Mouse (Mus musculus) megakaryocyte progenitor cell, adult 5-6 weeks (primary cell): ENCODE data around the gene Aggf1. TPM values are rescaled to one million over a fixed set of nuclear protein-coding genes. Genes with fewer than 3 reads are reported as not detected.
A peak's percentile ranks its signal among the peaks of the same experiment; 100 is the strongest.

Source experiments
- ATAC-seq: replicated peaks from 2 replicates; pipeline ENCODE4 v1.8.0; 2016; ENCODE audit warnings: mild to moderate bottlenecking, moderate TSS enrichment, inconsistent platforms; ENCODE audit not compliant: poor library complexity
- total RNA-seq, 2 experiments: library from RNA; stranded (forward) in 1 of 2; stranded (reverse) in 1 of 2; fragments of 157-497, 149-512 nt in 1 of 2; fragments of 200-1000 nt in 1 of 2; gene quantifications; 2 replicates each; pipeline versions ENCODE4 v1.2.3 to v1.2.4; 2015 to 2017

Aggf1 gene
- total RNA-seq, 2 experiments from 2014 or later: 31.9 to 49.5 TPM

DNA sequence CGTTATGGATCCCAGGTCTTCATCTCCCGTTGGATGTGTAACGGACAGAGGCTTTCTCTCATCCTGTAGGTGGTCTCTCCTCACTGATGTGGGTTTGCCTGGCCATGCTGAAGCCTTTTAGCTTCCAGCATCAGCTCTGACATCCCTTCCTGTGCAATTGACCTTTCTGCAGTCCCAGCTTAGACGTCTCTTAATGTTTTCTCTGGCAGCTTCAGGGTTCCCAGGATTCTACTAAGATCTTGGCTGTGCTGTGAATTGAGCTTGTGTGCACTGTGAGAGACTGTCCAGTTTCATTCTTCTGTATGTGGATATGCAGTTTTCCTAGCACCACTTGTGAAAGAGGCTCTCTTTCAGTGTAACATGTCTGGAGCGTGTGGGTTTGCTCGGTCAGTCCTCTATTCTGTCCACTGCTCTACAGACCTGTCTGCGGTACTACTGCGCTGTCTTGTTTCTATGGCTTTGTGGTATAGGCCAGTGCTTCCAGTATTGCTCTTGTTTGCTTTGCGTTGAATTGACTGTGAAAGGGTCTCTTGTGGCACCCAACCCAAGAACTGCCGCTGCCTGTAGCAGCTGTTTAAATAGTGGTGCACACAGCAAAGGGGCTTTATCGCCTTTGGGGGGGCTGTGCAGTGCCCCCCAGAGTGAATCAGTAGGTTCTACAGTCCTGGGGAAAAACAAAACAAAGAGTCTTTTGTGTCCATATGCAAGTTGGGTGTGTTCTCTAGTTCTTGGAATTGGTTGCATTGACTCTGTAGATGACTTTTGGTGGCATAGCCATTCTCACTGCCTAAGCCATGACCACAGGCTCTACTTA is 42.9 kb downstream of the Aggf1 start:
- no peak for ATAC-seq

DNA sequence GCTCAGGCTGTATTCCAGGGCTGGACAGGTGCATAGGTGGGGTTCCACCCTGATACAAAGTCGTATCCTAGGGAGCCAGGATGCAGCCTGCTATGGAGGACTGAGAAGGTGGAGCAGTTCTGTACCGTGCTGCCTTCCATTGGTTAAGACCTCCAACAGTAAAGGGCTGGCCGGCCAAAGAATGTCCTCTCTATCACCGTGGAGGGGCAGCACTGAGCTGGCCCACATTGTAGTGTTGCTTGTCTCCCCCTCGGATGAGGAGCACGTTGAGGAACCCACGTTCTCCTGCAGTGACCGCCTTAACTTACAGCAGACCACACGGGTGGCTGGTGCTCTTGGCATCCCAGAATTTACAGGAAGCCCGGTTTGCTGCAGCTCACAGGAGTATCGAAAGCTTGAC is 44.6 kb downstream of the Aggf1 start:
- no peak for ATAC-seq

DNA sequence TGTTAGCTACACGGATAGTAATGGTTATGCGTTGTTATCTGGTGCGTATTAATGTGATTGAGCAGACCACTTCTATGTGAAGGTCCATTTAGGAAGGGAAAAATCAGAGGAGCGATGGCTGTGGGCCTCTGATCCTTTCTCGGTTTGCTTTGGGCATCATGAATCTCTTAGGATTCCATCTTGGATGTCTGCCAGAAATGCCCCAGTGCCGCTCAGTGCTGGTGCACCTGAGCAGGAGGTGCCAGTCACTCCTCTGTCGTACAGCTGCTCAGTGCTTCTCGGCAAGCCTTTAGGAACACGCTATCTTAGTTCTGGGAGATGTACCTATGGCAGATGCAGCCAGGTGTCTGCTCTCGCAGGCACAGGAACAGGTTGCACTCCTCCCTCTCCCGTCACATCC is 46.4 kb downstream of the Aggf1 start:
- no peak for ATAC-seq

DNA sequence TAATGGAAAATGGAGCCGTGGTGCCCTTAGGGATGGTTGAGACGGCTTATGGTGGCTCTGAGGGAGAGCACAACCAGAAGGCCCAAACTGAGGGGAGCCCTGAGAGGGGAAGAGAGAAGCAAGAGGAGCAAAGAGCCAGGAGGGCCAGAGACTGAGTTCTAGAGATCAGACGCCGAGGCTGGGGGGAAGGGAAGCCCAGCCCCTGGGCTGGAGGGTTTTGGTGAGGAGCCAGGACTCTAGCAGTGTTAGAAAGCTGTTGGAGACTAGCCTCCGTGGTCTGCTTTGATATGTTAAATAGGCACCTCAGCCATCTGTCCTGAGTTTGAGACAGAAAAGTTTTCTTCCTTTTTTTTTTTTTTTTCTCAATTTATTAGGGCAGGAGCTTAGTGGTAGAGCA is 47.8 kb downstream of the Aggf1 start:
- ATAC-seq: 0 out of 2 replicates have a peak, but pooled peaks have one; percentile 14

DNA sequence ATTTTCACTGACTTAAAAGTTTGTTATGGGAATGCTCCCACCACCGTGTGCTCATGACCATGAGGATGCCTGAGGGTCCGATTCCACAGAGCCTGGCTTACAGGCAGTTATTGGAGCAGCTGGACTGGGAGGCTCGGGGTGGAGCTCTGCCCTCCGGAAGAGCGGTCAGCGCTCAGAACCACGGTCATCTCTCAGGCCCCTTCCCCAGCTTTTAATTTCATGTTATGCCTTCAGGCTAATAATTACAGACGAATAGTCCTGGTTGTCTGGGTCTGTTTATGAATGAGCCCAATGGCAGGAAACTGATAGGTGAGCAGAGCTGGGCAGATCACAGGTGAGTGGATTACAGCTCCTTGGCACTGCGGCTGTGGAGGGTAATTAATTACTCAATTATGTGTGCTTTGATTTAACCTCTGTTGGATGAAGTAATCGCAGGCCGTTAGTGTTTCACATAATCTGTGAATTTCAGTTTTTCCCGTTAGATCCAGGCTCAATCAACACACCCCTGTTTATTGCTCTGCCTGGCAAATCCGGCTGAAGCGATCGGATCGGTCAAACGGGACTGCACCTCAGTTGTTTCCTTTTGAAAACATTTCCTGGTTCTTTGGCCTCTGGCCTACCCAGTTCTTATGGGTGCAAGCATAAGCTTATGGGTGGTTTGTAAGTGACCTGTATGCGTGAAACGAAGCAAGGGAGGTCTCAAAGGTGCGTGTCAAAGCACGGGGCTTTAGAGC is 48.4 kb downstream of the Aggf1 start:
- ATAC-seq: no peak

DNA sequence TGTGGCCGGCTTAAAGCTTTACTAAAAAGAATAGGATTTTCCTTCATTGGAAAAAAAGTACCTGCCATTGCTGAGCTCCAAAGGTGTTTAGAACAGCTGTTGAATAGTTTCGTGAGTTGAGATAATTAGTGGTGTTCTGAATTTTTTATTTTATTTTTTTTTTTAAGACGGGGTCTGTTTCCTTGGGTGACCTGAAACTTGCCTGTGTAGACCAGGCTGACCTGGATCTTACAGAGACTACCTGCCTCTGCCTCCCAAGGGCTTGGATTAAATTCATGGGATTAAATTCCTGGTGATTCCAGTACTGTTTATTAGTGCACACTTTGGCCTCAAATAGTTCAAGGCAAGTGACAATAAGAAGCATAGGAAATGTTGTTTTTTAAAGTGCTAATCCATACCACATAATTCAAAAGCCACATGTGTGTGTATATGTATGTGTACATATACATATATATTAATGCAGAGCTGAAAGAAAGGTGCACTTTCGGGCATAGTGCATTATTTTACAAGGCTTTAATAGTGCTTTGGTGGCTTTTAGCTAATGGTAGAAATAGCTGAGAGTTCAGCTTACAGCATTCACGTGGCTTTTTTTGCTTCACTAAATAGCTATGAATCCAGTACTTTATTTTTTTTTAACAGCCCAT is 49.1 kb downstream of the Aggf1 start:
- no peak for ATAC-seq

DNA sequence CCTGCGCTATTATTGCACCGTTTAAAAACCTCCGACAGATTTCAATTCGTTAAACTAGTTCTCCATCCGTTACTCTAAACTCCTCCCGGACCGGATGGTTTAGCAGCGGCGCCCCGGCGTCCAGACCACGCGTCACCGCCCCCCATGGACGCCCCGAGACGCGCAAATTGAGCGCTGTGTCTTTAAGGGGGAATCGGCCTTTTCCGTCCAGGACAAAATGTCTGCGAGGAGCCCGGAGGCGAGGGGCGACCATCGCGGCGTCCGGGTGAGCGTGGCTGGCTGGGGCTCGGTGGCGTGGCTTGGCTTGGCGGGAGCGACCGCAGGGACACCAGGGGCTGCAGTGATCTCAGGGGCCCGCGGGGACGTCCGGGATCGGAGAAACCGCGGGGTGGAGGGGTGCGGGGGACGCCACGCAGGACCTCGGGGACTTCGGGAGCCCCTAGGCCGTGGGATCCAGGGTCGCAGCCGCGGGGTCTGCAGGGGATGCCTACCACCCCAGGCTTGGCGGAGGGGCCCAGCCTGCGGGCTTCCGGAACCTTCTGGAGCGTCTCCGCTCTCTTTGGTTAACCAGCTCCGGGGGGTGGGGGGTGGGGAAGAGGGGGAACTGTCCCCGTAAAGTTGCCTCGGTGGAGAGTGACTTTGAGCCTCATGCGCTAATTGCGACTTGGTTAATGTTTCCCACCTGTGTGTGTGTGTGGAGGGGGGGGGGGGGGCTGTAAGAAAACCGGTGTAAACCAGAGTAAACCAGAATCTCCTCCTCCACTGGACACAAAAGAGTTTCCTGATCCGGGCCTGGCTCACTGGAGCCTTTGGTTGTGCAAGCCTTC is 49.9 kb downstream of the Aggf1 start:
- peak; percentile 61 for ATAC-seq

DNA sequence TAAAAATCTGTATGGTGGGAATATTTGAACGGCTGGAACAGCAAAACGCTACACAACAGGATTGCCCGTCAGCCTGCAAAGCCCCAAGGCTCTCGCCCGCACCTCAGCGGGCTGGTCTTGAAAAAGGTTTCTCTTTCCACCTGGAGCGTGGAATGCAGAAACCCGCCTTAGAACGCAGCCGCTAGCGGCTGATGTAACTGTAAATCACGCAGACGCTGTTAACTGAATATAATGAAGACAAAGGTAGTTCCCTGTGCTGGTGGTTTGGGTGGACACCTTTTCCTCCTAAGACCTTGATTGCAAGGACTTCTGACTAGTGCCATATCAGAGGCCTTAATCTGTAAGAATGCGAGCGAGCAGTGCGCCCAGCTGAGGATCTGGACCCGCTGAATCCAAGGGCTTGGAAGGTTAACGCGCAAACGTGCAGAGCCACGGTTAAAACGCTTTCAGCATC is 50.5 kb downstream of the Aggf1 start:
- ATAC-seq: peak; percentile 3; the same call in 1 of the 2 replicates

DNA sequence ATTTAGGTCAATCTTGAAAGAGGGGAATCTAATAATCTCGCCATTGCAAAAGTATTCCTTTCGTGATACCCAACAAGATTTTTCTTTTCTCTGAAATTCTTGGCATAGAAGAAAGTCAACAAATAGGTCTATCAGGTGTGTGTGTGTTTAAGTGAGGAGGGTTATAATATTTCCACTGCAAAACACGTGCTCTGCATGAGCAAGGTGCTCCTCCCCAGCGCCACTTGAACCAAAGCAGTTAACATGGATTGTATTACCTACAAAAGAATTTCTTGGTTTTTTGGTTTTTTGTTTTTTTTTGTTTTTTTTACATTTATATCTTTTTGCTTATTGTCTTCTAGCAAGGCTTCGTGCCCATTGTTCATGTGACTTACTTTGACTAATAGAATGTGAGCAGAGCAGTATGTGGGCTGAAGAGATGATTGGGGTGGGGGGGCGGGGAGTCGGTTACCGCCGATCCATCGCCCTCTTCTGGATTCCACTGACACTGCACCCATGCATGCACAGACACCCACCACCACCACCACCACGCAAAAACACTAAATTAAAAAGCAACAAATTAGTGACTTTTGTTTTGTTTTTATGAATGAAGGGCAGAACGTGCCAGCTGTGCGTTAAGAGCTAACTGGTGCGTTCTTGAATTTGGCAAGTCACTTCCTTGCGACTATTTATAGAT is 51.1 kb downstream of the Aggf1 start:
- peak; percentile 64 for ATAC-seq

DNA sequence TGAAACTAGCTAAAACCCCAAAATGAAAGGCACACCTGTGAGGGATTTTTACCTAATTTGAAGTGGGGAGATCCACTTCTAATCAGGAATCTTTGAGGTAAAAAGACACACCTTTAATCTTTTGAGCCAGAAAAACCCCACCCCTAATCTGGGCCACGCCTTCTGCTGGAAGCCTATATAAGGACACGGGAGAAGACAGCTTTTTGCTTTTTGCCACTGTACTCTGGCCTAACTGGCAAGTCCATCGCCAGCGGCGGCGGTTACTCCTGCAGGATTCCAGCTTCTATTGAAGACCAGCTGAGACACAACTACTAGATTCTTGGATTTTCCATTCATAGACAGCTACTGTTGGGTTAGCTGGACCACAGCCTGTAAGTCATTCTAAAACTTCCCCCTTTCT is 51.8 kb downstream of the Aggf1 start, which contains the start of gene Zbed3:
Gene Zbed3, plus strand, starts transcription at position 213 of the 400 bp plus-strand sequence.
- ATAC-seq: no peak

DNA sequence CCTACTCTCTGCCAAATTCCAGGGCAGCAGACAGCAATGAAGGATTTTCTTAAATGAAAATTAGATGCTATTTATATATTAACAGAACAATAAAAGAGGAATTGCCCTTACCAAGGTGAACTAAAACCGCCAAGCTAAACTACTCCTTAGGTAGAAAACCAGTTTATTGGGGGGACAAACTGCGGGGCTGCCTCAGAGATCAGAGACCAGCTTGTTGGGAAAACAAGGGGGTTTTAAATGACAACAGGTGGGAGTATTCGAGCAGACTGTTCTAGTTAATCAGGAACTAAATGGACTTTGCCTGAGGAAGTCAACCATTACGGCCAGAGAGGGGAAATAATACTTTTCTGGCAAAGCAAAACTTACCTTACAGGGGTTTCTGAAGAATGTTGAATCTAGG is 54.7 kb downstream of the Aggf1 start:
- ATAC-seq: no peak

DNA sequence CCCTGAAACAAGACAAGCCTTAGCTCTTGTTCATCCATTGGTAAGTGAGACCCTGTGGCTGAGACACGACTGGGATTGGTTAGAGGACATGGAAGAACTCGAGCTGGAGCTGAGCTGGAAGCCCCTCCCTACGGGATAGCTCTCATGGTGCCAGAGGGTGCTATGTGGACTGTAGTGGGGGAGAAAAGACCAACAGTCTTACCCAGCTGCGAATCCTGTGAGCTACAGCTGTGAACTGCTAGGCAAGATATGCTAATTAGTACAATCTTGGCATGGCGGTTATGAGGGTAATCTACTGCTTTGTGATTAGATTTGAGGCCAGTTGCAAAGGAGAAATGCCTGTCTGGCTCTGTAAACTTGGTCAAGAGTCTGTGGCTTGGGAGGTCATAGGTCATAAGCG is 56.0 kb downstream of the Aggf1 start:
- ATAC-seq: no peak

DNA sequence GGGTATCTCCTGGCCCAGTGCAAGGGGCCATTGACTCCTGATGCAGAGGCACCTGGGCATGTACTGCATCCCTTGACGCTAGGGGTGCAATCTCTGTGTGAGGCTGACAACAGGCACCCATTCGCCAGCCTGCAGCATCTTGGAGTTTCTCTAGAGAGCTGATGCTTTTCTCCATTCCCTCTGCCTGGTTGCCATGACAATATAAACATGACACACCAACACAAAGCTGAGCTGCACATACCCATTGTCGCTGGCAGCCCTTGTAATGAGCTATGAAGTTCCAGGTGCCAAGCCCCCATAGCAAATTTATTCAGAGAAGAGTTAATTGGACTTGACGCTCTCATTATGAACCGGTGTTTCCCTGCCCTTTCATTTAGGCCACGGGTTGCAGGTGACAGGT is 63.1 kb downstream of the Aggf1 start:
- no peak for ATAC-seq

DNA sequence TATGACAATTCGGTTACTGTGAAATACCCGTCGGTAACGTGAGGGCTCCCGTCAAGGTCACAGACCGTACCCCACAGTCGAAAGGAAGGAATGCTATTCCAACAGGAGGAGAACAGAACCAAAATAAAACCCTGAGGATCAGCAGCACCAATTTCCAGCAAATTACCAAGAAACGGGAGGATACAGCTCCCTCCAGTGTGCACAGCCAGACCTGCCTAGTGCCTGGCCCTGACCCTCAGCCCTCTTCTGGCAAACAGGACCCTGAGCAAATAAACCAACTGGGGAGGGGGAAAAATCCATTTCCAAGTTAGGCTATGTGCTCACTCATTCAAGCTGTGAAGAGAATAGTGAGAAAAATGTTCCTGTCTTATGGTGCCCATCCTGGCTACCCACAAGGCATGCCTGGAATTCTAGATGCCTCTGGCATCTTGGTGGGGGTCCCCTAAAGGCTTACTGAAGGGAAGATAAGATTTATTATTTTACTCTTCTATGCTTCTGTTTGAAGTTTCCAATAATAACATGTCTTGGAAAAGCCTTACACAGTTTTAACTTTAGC is 68.0 kb downstream of the Aggf1 start:
- no peak for ATAC-seq

DNA sequence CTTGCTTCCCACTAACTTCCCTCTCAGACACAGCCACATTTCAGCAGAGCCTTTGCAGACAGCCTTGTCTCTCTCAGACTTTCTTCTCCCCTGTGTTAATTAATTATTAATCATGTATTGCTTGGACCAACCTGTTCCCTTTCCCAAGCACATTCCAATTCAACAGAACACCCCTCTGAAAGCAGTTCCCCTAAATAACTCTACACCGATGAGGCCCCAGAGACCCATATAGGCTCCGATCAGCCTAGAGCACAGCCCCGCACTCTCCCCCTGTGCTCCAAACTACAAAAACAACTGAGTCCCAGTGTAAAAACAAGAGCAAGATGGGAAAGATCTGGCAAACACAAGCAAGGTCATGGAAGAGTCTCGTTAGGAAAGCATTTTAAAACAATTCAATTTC is 68.6 kb downstream of the Aggf1 start:
- ATAC-seq: no peak

Other genes with a start within 250 kb of the Aggf1 start
- gene Pde8b, start 125.0 kb downstream of the Aggf1 start, total RNA-seq (2015): 0.12 and 0.74 TPM in 2 replicates
- 0.27 and 0.29 TPM in 2 replicates for gene Pde8b, start 125.0 kb downstream of the Aggf1 start, total RNA-seq (2017)
- 37.9 and 45.4 TPM in 2 replicates for gene Zbed3, start 51.7 kb downstream of the Aggf1 start, total RNA-seq (2015)
- 7.9 and 8.5 TPM in 2 replicates for gene Zbed3, start 51.7 kb downstream of the Aggf1 start, total RNA-seq (2017)
- not detected in 2 replicates for gene Crhbp, start 69.6 kb upstream of the Aggf1 start, total RNA-seq (2015)
- gene Crhbp, start 69.6 kb upstream of the Aggf1 start, total RNA-seq (2017): not detected in 2 replicates
- not detected in 2 replicates for gene S100z, start 103.4 kb upstream of the Aggf1 start, total RNA-seq (2015)
- gene S100z, start 103.4 kb upstream of the Aggf1 start, total RNA-seq (2017): not detected in 2 replicates
- 0.15 and 0.27 TPM in 2 replicates for gene F2rl1, start 149.9 kb upstream of the Aggf1 start, total RNA-seq (2015)
- gene F2rl1, start 149.9 kb upstream of the Aggf1 start, total RNA-seq (2017): 0.04 and 0.61 TPM in 2 replicates
- gene F2r, start 243.1 kb upstream of the Aggf1 start, total RNA-seq (2015): 3.8 and 9.6 TPM in 2 replicates
- gene F2r, start 243.1 kb upstream of the Aggf1 start, total RNA-seq (2017): 2.5 and 6.2 TPM in 2 replicates